Mouse (Mus musculus): ENCODE data around the gene Gstm7.
"Not testable (repeated sequence)": the region's sequence is repeated elsewhere in the genome, so short reads cannot be mapped to it uniquely, and the experiment has no call there.

- not testable (repeated sequence) for TF ChIP-seq CTCF (IDR thresholded peaks at IDR 0.05; ENCODE audit: low read depth, low read length); POLR2A (IDR thresholded peaks at IDR 0.05; ENCODE audit: borderline replicate concordance, low read depth, low read length)
Observed at GRCm38 (mm10) chr3:107971101-107971500, 39.5 kb upstream of the Gstm7 start.

All from bone marrow macrophage, adult 2 months (primary cell).